Mouse (Mus musculus) thymus, postnatal 25 days (tissue): ENCODE results near the gene Gchfr.

Source experiments
- DNase-seq: peaks from one replicate; pipeline ENCODE4 v3.0.0; 2022

Gene Gchfr

GRCm38 (mm10) chr2:119166901-119167865 lies at the start of gene Gchfr:
Gene Gchfr (plus strand): TSS chr2:119167773.
- peak; percentile 5 for DNase-seq

GRCm38 (mm10) chr2:119136346-119136898 lies 31.2 kb upstream of the Gchfr start:
- DNase-seq, result no peak

DNA sequence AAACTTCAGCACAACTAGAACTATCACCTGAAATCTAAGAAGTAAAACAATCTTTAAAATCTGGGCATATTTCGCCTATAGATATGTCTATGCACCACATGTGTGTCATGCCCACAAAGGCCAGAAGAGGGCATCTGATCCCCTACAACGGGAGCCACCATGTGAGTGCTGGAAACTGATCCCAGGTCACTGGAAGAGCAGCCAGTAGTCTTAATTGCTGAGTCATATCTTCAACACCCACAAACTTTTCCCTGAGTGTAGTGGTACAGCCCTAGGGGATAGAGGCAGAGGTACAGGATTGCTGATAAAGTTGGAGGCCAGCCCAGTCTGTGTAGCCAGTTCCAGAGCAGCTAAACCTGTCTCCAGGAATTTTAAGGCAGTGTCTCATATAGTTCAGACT lies 22.4 kb upstream of the Gchfr start:
- DNase-seq, result peak; percentile 14

GRCm38 (mm10) chr2:119146435-119146834 lies 21.1 kb upstream of the Gchfr start:
- DNase-seq, result no peak

GRCm38 (mm10) chr2:119147160-119147678 lies 20.4 kb upstream of the Gchfr start:
- no peak for DNase-seq

DNA sequence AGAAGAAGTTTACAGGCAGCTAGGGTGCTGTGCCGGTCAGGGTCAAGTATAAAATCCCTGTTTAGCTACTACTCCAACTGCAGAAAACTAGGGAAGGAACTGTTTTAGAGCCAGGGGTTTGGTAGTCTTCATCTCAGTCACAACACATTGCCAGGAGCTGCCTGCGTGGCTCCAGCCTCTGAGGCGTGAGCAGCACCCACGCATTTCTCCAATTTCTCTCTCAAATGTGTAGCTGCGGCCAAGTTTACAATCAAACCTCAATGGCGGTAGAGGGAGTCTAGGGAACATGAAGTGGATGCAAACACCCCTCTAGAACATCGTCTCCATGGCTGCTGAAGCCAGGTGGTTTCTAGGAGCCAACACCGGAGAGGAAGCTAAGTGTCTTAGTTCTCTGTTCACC lies 19.8 kb upstream of the Gchfr start:
- no peak for DNase-seq

- DNase-seq, result no peak
These were observed 15.3 kb upstream of the Gchfr start for GRCm38 (mm10) chr2:119152255-119152654.

DNA sequence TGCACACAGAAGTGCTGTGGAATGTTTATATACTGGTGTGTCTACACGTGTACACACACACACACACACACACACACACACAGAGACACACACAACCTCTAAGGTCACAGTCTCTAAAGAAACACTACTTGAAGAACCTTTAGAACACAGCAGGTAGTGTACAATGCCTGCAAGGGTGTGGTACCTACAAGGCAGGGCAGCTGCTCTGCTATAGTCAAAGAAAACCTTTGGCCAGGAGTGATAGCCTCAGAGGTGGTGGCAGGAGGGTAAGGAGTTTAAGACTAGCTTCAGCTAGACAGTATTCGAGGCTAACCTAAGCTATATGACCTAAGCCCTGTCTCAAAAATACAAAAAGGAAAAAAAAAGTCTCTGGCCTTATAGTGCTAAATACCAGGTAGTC lies 12.9 kb upstream of the Gchfr start:
- DNase-seq, result no peak

GRCm38 (mm10) chr2:119155388-119155787 lies 12.2 kb upstream of the Gchfr start:
- no peak for DNase-seq

DNA sequence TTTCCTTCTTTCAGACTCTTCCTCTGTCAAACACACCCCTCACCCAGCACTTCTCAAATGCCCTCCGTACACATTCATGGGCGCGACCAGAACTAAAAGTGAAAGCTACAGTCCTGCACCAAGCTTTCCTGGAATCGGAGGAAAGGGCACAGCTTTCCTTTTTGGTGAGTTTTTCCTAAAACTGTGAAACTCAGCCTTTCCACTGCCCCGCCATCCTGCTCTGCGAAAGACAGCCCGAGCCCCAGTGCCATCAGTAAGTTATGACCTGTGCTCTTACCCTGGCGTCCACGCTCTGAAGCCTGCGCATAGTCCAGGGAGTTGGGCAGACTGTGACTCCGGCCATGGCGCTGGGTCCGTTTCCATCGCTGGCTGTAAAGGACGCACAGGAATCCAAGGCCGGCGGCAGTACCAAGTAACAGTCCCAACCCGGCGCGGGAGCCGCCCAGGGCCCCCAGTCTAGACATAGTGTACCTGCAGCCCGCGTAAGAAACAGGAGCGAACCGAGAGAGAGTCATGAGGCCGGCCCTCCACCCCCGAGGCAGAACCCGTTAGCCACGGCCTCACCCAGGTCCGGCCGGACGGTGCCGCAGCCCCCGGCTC lies 11.4 kb upstream of the Gchfr start:
- DNase-seq, result no peak

GRCm38 (mm10) chr2:119156681-119157572 lies 10.6 kb upstream of the Gchfr start, which contains the start of gene Rmdn3:
Gene Rmdn3 (minus strand): TSS chr2:119157034.
- peak; percentile 94 for DNase-seq

- no peak for DNase-seq
These were observed 9.7 kb upstream of the Gchfr start for GRCm38 (mm10) chr2:119157836-119158235.

GRCm38 (mm10) chr2:119161247-119161646 lies 6.3 kb upstream of the Gchfr start:
- no peak for DNase-seq

GRCm38 (mm10) chr2:119163135-119163534 lies 4.4 kb upstream of the Gchfr start:
- DNase-seq, result no peak

DNA sequence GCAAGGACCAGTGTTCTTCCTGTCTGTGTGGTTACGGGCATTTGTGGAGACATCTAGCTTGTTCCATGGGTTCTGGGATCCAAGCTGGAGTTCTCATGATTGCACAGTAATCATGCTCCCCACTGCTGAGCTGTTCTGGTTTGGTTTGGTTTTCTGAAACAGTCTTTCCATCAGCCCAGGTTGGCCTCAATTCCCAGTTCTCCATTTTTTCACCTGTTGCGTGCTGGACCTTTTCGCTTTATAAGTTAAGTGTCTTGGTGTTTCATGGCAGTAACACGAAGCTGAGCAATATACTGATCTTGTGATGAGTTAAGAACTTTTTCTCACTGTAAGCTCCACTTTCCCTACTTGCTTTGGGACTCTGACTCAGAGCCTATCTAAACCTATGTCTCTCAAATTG lies 3.6 kb upstream of the Gchfr start:
- no peak for DNase-seq

DNA sequence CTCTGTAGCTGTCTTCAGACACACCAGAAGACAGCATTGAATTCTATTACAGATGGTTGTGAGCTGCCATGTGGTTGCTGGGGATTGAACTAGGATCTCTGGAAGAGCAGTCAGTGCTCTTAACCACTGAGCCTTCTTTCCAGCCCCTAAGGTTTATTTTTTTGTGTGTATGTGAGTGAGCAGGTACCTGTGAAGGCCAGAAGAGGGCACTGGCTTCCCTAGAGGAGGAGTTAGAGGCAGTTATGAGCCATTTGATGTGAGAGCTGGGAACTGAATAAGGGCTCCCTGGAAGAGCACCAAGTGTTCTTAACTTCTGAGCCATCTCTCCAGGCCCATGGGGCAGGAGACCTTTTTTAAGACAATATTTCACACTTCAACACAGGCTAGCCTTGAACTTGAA lies 2.2 kb upstream of the Gchfr start:
- DNase-seq, result no peak

GRCm38 (mm10) chr2:119167866-119168256 lies 288 bp downstream of the Gchfr start:
- DNase-seq, result no peak

- DNase-seq, result no peak
These were observed 2.7 kb downstream of the Gchfr start for GRCm38 (mm10) chr2:119170282-119170681.

DNA sequence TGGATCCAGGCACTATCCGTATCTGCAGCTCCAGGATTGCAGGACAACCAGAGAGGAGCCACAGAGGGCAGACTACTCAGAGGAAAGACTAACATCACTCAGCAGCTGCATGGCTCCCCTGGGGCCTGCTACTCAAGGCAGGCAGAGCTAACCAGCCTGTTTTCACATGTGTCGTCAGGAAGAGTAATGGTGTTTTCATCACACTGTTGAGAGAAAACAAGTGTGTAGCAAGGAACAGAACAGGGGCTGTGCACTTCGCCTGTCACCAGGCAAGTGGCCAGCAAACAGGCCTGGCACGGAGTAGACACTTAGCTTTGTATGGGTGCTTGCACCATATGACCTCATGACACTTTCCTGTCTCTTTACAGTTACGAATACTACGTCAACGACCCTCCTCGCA lies 4.0 kb downstream of the Gchfr start:
- no peak for DNase-seq

DNA sequence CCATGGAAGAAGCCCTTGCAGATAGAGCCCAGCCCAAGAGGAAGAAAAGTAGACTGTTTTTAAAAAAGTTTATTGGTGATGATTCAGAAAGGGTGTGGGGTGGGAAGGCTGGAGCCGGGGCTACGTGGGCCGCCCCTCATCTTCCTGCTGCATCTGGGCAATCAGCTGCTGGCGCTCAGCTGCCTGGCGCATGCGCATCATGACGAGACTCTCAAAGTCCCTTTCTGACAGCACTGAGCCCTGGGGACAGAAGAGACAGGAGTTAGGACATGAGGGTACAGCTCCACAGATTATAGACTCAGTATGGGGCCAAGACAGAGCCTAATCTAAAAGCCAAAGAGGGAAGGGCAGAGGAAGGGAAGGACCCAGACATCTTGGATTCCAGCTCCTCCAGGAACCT lies 4.9 kb downstream of the Gchfr start:
- DNase-seq, result no peak

- no peak for DNase-seq
These were observed 5.4 kb downstream of the Gchfr start for GRCm38 (mm10) chr2:119172862-119173576.
